In genomic region chr3:102574320-102574719, GRCm38 (mm10) we compare ENCODE assay signal across 20 mouse cellular contexts.
"Had no signal": no experiment of that assay in that cellular context is flagged by ENCODE, and none has a peak within 500 bp of the region (broad histone marks: within the 10 kb centered on the region; RNA-seq: fewer than 3 reads in every experiment).

No protein-coding gene starts in this region.

- H3K4me3 ChIP-seq: lung, embryonic 15.5 days; megakaryocyte, embryonic 14.5 days; midbrain, embryonic 13.5 days; midbrain, embryonic 15.5 days; neural tube, embryonic 13.5 days; neural tube, embryonic 15.5 days had no signal

- H3K27me3 ChIP-seq: lung, embryonic 15.5 days; megakaryocyte, embryonic 14.5 days; midbrain, embryonic 13.5 days; midbrain, embryonic 15.5 days; neural tube, embryonic 13.5 days; neural tube, embryonic 15.5 days had no signal

- H3K4me2 ChIP-seq: lung, embryonic 15.5 days; midbrain, embryonic 11.5 days; midbrain, embryonic 13.5 days; midbrain, embryonic 15.5 days; neural tube, embryonic 13.5 days; neural tube, embryonic 15.5 days had no signal

- H3K4me1 ChIP-seq: lung, embryonic 15.5 days; megakaryocyte, embryonic 14.5 days; midbrain, embryonic 13.5 days; midbrain, embryonic 15.5 days; neural tube, embryonic 13.5 days; neural tube, embryonic 15.5 days had no signal

- H3K27ac ChIP-seq: lung, embryonic 15.5 days; macrophage; midbrain, embryonic 13.5 days; midbrain, embryonic 15.5 days; neural tube, embryonic 13.5 days; neural tube, embryonic 15.5 days had no signal

- DNase-seq: lung, adult 2 months; lung, postnatal 14 days; lung, postnatal 36 days; retina, postnatal 1 day; right cerebral cortex, adult 18-20 months; right cerebral cortex, postnatal 25 days; right cerebral cortex, postnatal 4 days; spleen, adult 18-20 months; thymus, adult 18-20 months; thymus, postnatal 14 days; thymus, postnatal 36 days had no signal

- H3K9me3 ChIP-seq: lung, embryonic 15.5 days; midbrain, embryonic 13.5 days; midbrain, embryonic 15.5 days; neural tube, embryonic 13.5 days; neural tube, embryonic 15.5 days had no signal

- ATAC-seq: lung, postnatal 0 days; midbrain, embryonic 13.5 days; midbrain, embryonic 15.5 days had no signal

- H3K9ac ChIP-seq: lung, embryonic 15.5 days; midbrain, embryonic 13.5 days; midbrain, embryonic 15.5 days; neural tube, embryonic 13.5 days; neural tube, embryonic 15.5 days had no signal

- H3K36me3 ChIP-seq: lung, embryonic 15.5 days; midbrain, embryonic 13.5 days; midbrain, embryonic 15.5 days; neural tube, embryonic 13.5 days; neural tube, embryonic 15.5 days had no signal
